Mouse (Mus musculus) liver, embryonic 14.5 days (tissue): ENCODE data around the gene Prcc. TPM values are rescaled to one million over a fixed set of nuclear protein-coding genes. Genes with fewer than 3 reads are reported as not detected.

Experiments used
- ATAC-seq: fragments of 200-750 bp; cut with Nextera tagmentation; 2 replicates; pipeline ENCODE4 v1.8.0; 2017; ENCODE audit warnings: moderate number of reproducible peaks, mild to moderate bottlenecking, moderate library complexity; ENCODE audit not compliant: insufficient read depth
- DNase-seq, 3 experiments: peaks; one replicate each; pipeline ENCODE4 v3.0.0-alpha.2; 2012 to 2013; ENCODE audit warnings: low read depth in 3 of 3, low spot score in 3 of 3
- H3K27ac ChIP-seq: fragments of 300-500 bp; sonication (generic); 2 replicates; pipeline ENCODE4 v1.5.1; 2014; ENCODE audit warnings: moderate library complexity, mild to moderate bottlenecking, control low read depth, inconsistent platforms
- H3K27me3 ChIP-seq: fragments of 300-500 bp; sonication (generic); 2 replicates; pipeline ENCODE4 v1.6.1; 2014; ENCODE audit warnings: mild to moderate bottlenecking, low read length, moderate library complexity; ENCODE audit not compliant: control insufficient read depth, insufficient read depth
- H3K36me3 ChIP-seq: fragments of 300-500 bp; sonication (generic); replicated peaks from 2 replicates; pipeline ENCODE4 v1.6.1; 2014; ENCODE audit warnings: low read depth; ENCODE audit not compliant: control insufficient read depth, insufficient read depth
- H3K4me1 ChIP-seq, 2 experiments: fragments of 200-500 bp in 1 of 2; fragments of 300-500 bp in 1 of 2; sonication (generic) in 1 of 2; replicated peaks; 2 replicates each; pipeline ENCODE4 v1.6.1; 2012 to 2014; ENCODE audit warnings: antibody characterized with exemption in 1 of 2, inconsistent platforms in 1 of 2, low read length in 1 of 2; ENCODE audit not compliant: control insufficient read depth in 2 of 2, insufficient read depth in 2 of 2
- H3K4me2 ChIP-seq: fragments of 300-500 bp; sonication (generic); 2 replicates; pipeline ENCODE4 v1.6.1; 2014; ENCODE audit warnings: low read depth, mild to moderate bottlenecking, control low read depth, moderate library complexity
- H3K4me3 ChIP-seq, 2 experiments: fragments of 200-500 bp in 1 of 2; fragments of 300-500 bp in 1 of 2; sonication (generic) in 1 of 2; 2 replicates each; pipeline ENCODE4 v1.5.1; 2012 to 2014; ENCODE audit warnings: low read depth in 2 of 2, low read length in 2 of 2, mild to moderate bottlenecking in 2 of 2, control low read depth in 1 of 2, inconsistent platforms in 1 of 2, moderate library complexity in 1 of 2; ENCODE audit not compliant: insufficient read depth in 1 of 2
- H3K9ac ChIP-seq: fragments of 300-500 bp; sonication (generic); replicated peaks from 2 replicates; pipeline ENCODE4 v1.6.1; 2014; ENCODE audit warnings: mild to moderate bottlenecking, control low read depth, moderate library complexity
- H3K9me3 ChIP-seq: fragments of 300-500 bp; sonication (generic); 2 replicates; pipeline ENCODE4 v1.6.1; 2016; ENCODE audit warnings: low read length, mixed read lengths; ENCODE audit not compliant: control insufficient read depth
- CTCF ChIP-seq: IDR thresholded peaks from 2 replicates; pipeline ENCODE4 v1.5.1; 2016; ENCODE audit warnings: antibody characterized with exemption, low read depth, control low read depth
- EP300 ChIP-seq: IDR thresholded peaks from 2 replicates; pipeline ENCODE4 v1.6.1; 2016; ENCODE audit warnings: antibody characterized with exemption, low read depth
- WGBS: fragments of 180-500 bp; shearing (Covaris S2); extraction: QIAGEN DNeasy Blood & Tissue Kit; methylation state at CpG from one replicate; pipeline ENCODE4 v1.1.7; 2014; ENCODE audit not compliant: insufficient replicate concordance; 5-methylcytosine and 5-hydroxymethylcytosine counted together
- polyA plus RNA-seq, 2 experiments: library from polyadenylated mRNA; depleted of rRNA in 1 of 2; stranded (reverse) in 1 of 2; unstranded in 1 of 2; fragments of >200 nt; fragmentation: Nextera tagmentation in 1 of 2; extraction: Ambion mirVana in 1 of 2; gene quantifications; 2 replicates each; pipeline versions ENCODE4 v1.2.1 to v1.2.3; 2012 to 2014

The Prcc gene
- polyA plus RNA-seq, 2 experiments: 5.0 to 15.4 TPM

DNA sequence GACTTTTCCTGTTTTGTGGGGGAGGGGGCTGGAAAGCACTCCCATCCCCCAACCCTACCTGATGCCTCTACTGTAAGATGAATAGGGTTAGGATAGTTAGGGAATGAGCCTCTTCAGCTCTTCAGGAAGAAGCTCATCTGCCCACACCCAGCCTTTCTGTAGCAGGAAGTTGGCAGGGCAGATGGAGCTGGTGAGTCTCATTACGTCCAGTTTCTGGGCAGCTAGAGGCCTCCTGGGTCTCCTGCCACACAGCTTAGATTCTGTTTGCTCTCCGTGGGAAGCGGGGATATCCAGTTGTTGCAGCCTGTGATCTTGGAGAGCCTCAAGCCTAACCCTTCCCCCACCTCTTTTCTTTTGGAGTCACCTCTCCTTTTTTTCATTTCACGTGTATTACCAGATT lies 24.5 kb upstream of the Prcc start:
- no peak for DNase-seq

GRCm38 (mm10) chr3:87909381-87909780 lies 24.0 kb upstream of the Prcc start:
- no peak for ATAC-seq
- H3K4me1 ChIP-seq: peaks cover 51 to 60% of the 10 kb centered on the region in 2 experiments
- H3K27ac ChIP-seq: peak overlapping the region; percentile 89
- H3K4me3 ChIP-seq: peak overlapping the region; percentile 97 to 100; a peak in 3 of 4 replicates
- H3K9ac ChIP-seq: peak overlapping the region; percentile 100
- no peaks in the 10 kb centered on the region for H3K9me3 ChIP-seq
- peak overlapping the region; percentile 91 for H3K4me2 ChIP-seq
- TF ChIP-seq EP300 (no peak), CTCF (no peak)
- DNase-seq: no peak
- WGBS: 57% methylated on average over 2 of the region's 2 CpGs
- peaks cover 20% of the 10 kb centered on the region for H3K36me3 ChIP-seq
- no peaks in the 10 kb centered on the region for H3K27me3 ChIP-seq

More for the DNA sequence above, 24.5 kb upstream of the Prcc start:
- WGBS: 12% methylated on average over 4 of the region's 4 CpGs
- peak overlapping the region; percentile 91 for H3K4me2 ChIP-seq
- peak overlapping the region; percentile 100 for H3K9ac ChIP-seq
- peak overlapping the region; percentile 89 for H3K27ac ChIP-seq
- H3K27me3 ChIP-seq: no peaks in the 10 kb centered on the region
- H3K36me3 ChIP-seq: peaks cover 25% of the 10 kb centered on the region
- H3K4me1 ChIP-seq: peaks cover 51 to 58% of the 10 kb centered on the region in 2 experiments
- peak overlapping the region; percentile 36 to 100 for H3K4me3 ChIP-seq
- no peaks in the 10 kb centered on the region for H3K9me3 ChIP-seq
- TF ChIP-seq EP300 (no peak), CTCF (no peak)
- ATAC-seq: no peak

DNA sequence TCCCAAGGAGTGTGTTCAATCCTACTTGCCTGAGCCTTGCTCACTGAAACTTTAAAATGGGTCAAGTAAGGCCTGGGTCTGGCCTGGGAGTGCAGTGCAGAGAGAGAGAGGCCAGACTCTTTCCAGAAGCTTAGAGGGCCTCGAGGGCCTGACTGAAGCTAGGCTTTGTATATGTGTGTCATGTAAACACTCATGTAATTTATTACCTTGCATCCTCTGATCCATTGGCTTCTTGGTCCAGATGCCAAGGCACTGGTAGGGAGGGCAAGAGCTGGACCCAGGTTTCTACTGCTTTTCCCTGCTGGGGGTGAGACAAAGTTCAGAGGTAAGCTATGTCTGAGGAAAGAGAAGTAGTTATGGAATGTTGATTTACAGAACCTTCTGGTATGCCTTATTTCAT lies 22.5 kb upstream of the Prcc start:
- H3K27ac ChIP-seq: peak overlapping the region; percentile 89
- ATAC-seq (no peak), DNase-seq (no peak)
- H3K4me3 ChIP-seq: peak overlapping the region; percentile 97 to 100
- TF ChIP-seq EP300: no peak
- no peak for TF ChIP-seq CTCF
- no peaks in the 10 kb centered on the region for H3K27me3 ChIP-seq
- peaks cover 5% of the 10 kb centered on the region for H3K36me3 ChIP-seq
- H3K9me3 ChIP-seq: no peaks in the 10 kb centered on the region
- peak overlapping the region; percentile 91 for H3K4me2 ChIP-seq
- peak overlapping the region; percentile 100 for H3K9ac ChIP-seq
- 3% methylated on average over 1 of the region's 1 CpGs for WGBS
- peaks cover 48 to 59% of the 10 kb centered on the region in 2 experiments for H3K4me1 ChIP-seq

GRCm38 (mm10) chr3:87906981-87907857 lies 21.8 kb upstream of the Prcc start:
- peaks cover 3% of the 10 kb centered on the region for H3K36me3 ChIP-seq
- H3K9ac ChIP-seq: peak overlapping the region; percentile 100
- H3K27ac ChIP-seq: peak overlapping the region; percentile 89
- ATAC-seq (peak; percentile 7; the same call in 1 of the 2 replicates), DNase-seq (peak in 1 of 3 experiments; percentile 68)
- H3K27me3 ChIP-seq: no peaks in the 10 kb centered on the region
- WGBS: 0% methylated on average over 27 of the region's 27 CpGs
- H3K9me3 ChIP-seq: no peaks in the 10 kb centered on the region
- peaks cover 47 to 55% of the 10 kb centered on the region in 2 experiments for H3K4me1 ChIP-seq
- H3K4me3 ChIP-seq: peak overlapping the region; percentile 97 to 100
- TF ChIP-seq EP300 (no peak), CTCF (no peak)
- peak overlapping the region; percentile 91 for H3K4me2 ChIP-seq

- ATAC-seq (peak; percentile 4; the same call in 1 of the 2 replicates), DNase-seq (no peak)
- TF ChIP-seq CTCF (no peak), EP300 (no peak)
- H3K4me3 ChIP-seq: peak overlapping the region; percentile 97 to 100
- under 1% methylated on average over 40 of the region's 47 CpGs for whole genome bisulfite sequencing
- peak overlapping the region; percentile 91 for H3K4me2 ChIP-seq
- peak overlapping the region; percentile 89 for H3K27ac ChIP-seq
- H3K9ac ChIP-seq: peak overlapping the region; percentile 100
- no peaks in the 10 kb centered on the region for H3K27me3 ChIP-seq
- no peaks in the 10 kb centered on the region; the same call in 1 of the 2 replicates for H3K36me3 ChIP-seq
- H3K4me1 ChIP-seq: peaks cover 45 to 54% of the 10 kb centered on the region in 2 experiments
- no peaks in the 10 kb centered on the region for H3K9me3 ChIP-seq
Observed at GRCm38 (mm10) chr3:87906601-87906980, 21.2 kb upstream of the Prcc start.
